Comparison of ENCODE assay signal across 8 mouse cellular contexts in the genomic region with DNA sequence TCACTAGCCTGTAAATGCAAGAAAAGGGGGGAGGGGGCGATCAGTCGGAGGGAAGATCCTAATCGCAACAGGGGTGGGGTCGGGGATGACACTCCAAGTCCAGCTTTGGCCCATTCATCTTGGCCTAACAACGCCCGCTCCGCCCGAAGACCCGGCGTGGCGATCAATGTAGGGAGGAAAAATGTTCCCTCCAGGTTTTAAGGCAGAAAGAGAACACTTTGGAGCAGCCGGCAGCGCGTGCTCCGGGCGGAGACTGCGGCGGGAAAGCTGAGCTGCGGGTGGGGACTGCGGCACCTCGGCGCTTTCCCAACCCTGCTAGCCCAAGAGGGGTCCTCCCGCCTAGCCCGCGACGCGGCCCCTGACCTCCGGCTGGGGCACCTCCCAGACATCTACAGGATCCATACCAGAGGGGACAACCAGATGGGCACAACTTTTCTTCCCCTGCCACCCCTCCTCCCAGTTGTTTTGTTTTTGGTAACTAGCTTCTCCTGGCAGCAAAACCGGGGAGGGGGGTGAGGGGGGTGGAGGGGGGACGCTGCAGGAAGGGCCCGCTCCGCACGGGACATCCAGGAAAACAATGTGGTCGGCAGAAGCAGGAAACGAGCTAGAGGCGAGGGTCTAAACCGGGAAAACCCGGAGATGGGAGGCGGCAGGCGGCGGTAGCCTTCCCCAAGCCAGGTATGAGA. TPM values are rescaled to one million over a fixed set of nuclear protein-coding genes. Genes with fewer than 3 reads are reported as not detected.
DNase-seq lines count a peak whose midpoint lies in the region; ATAC-seq and TF ChIP-seq lines count a peak whose summit lies in the region.

No protein-coding gene starts in this region.

- DNase-seq in ES-E14 (ENCODE audit: low read depth, low spot score): peak; percentile 30
- DNase-seq in adrenal gland, postnatal 36 days: peak; percentile 40 to 64
- peak; percentile 51 for DNase-seq in forebrain, embryonic 10.5 days (ENCODE audit: extremely low spot score, low spot score)
- DNase-seq in heart, postnatal 14 days: peak; percentile 48 to 54
- peak; percentile 22 for DNase-seq in layer of hippocampus, adult 9-11 months
- DNase-seq in lung, postnatal 0 days (ENCODE audit: low spot score): peak; percentile 67

- no peaks in the 10 kb centered on the region for H3K36me3 ChIP-seq in ES-E14 (ENCODE audit: control insufficient read depth, insufficient read depth, low read length, poor library complexity, severe bottlenecking)
- H3K36me3 ChIP-seq in forebrain, embryonic 10.5 days (replicated peaks): peaks cover 8% of the 10 kb centered on the region; the same call in 1 of the 2 replicates
- H3K36me3 ChIP-seq in lung, postnatal 0 days (ENCODE audit: insufficient read depth, low read length): no peaks in the 10 kb centered on the region
- no peaks in the 10 kb centered on the region for H3K36me3 ChIP-seq in small intestine, adult 2 months (ENCODE audit: control insufficient read depth, insufficient read depth, low read length)

- peak overlapping the region; percentile 89 for H3K4me2 ChIP-seq in lung, postnatal 0 days (replicated peaks; ENCODE audit: low read depth, low read length)

- peak overlapping the region; percentile 72 to 84 for H3K4me3 ChIP-seq in ES-E14 (ENCODE audit: insufficient read depth in 1 of 2, low read depth in 1 of 2, low read length in 2 of 2, poor library complexity in 1 of 2, severe bottlenecking in 1 of 2)
- peak overlapping the region; percentile 87 for H3K4me3 ChIP-seq in forebrain, embryonic 10.5 days
- H3K4me3 ChIP-seq in lung, postnatal 0 days (ENCODE audit: low read depth, low read length): peak overlapping the region; percentile 77
- peak overlapping the region; percentile 79 for H3K4me3 ChIP-seq in small intestine, adult 2 months (ENCODE audit: low read depth, low read length)

- no peak for TF ChIP-seq EP300 in lung, postnatal 0 days (IDR thresholded peaks at IDR 0.05)

- no peak for TF ChIP-seq POLR2A in small intestine, adult 2 months (IDR thresholded peaks at IDR 0.05; ENCODE audit: low read depth, low read length)

- peak overlapping the region; percentile 82 for H3K9ac ChIP-seq in ES-E14 (ENCODE audit: insufficient read depth, low read depth, low read length, poor library complexity, severe bottlenecking)
- peak overlapping the region; percentile 66 for H3K9ac ChIP-seq in lung, postnatal 0 days (replicated peaks; ENCODE audit: low read depth)

- WGBS in forebrain, embryonic 10.5 days: under 1% methylated on average over 41 of the region's 41 CpGs
- under 1% methylated on average over 40 of the region's 41 CpGs for WGBS in lung, postnatal 0 days
- under 1% methylated on average over 41 of the region's 41 CpGs for WGBS in small intestine, adult 2 months

- no peak for ATAC-seq in lung, postnatal 0 days
- no peak for ATAC-seq in erythroid progenitor cell, adult 5-6 weeks (replicated peaks; ENCODE audit: low FRiP score, poor library complexity, severe bottlenecking)

- no peak for TF ChIP-seq CTCF in lung, postnatal 0 days (IDR thresholded peaks at IDR 0.05)
- no peak for TF ChIP-seq CTCF in small intestine, adult 2 months (IDR thresholded peaks at IDR 0.05; ENCODE audit: extremely low read depth, insufficient read length, insufficient replicate concordance, low read depth, low read length)

- no peak overlapping the region for H3K27ac ChIP-seq in ES-E14 (ENCODE audit: insufficient read depth, low read depth, low read length, poor library complexity, severe bottlenecking)
- H3K27ac ChIP-seq in forebrain, embryonic 10.5 days: peak overlapping the region; percentile 95
- H3K27ac ChIP-seq in lung, postnatal 0 days (ENCODE audit: low read length): peak overlapping the region; percentile 94
- peak overlapping the region; percentile 70; the same call in 1 of the 2 replicates for H3K27ac ChIP-seq in small intestine, adult 2 months (ENCODE audit: insufficient read depth, low read depth, low read length)

- in situ Hi-C loops in ES-E14 (cut with MboI; ENCODE audit: low sequenced_read_pairs in 2 of 2, unreplicated experiment in 2 of 2): no loop called here

- no peaks in the 10 kb centered on the region for H3K9me3 ChIP-seq in ES-E14 (ENCODE audit: control insufficient read depth, insufficient read depth, low read depth, low read length)
- no peaks in the 10 kb centered on the region for H3K9me3 ChIP-seq in forebrain, embryonic 10.5 days
- H3K9me3 ChIP-seq in lung, postnatal 0 days (ENCODE audit: low read length): no peaks in the 10 kb centered on the region

- H3K27me3 ChIP-seq in forebrain, embryonic 10.5 days (ENCODE audit: poor library complexity, severe bottlenecking): no peaks in the 10 kb centered on the region
- no peaks in the 10 kb centered on the region for H3K27me3 ChIP-seq in lung, postnatal 0 days (replicated peaks; ENCODE audit: insufficient read depth, low read length)
- no peaks in the 10 kb centered on the region for H3K27me3 ChIP-seq in small intestine, adult 2 months (ENCODE audit: control insufficient read depth, insufficient read depth, low read length)

- peaks cover 7 to 17% of the 10 kb centered on the region in 2 experiments; a peak in 3 of 4 replicates for H3K4me1 ChIP-seq in ES-E14 (ENCODE audit: control insufficient read depth in 2 of 2, insufficient read depth in 2 of 2, low read length in 2 of 2, poor library complexity in 1 of 2)
- H3K4me1 ChIP-seq in forebrain, embryonic 10.5 days: peaks cover 74% of the 10 kb centered on the region
- H3K4me1 ChIP-seq in lung, postnatal 0 days (ENCODE audit: insufficient read depth, low read depth, low read length): peaks cover 28% of the 10 kb centered on the region
- peaks cover 2% of the 10 kb centered on the region for H3K4me1 ChIP-seq in small intestine, adult 2 months (ENCODE audit: control insufficient read depth, insufficient read depth, insufficient read length, low read length)

- intact Hi-C loops in heart, postnatal 14 days (cut with DNase I): loop anchor here (5.0 kb wide), 2 partner anchors 98 to 163 kb away; no protein-coding TSS in a partner anchor

TF ChIP-seq in ES-E14, 5 proteins besides CTCF, POLR2A, EP300 and RAD21:
- no peak for TF ChIP-seq ZNF384 (IDR thresholded peaks at IDR 0.05; ENCODE audit: low read depth, low read length)
- no peak for TF ChIP-seq HCFC1 (IDR thresholded peaks at IDR 0.05; ENCODE audit: borderline replicate concordance, insufficient read depth, low read length)
- TF ChIP-seq CHD2 (IDR thresholded peaks at IDR 0.05; ENCODE audit: low read depth, low read length): no peak
- no peak for TF ChIP-seq ZC3H11A (IDR thresholded peaks at IDR 0.05; ENCODE audit: borderline replicate concordance, low read depth, low read length)
- no peak for TF ChIP-seq MAFK (IDR thresholded peaks at IDR 0.05; ENCODE audit: insufficient read depth, low read depth, low read length)

RNA-seq across cellular contexts. Expression of a gene that starts 1.4 kb away (rescaled TPM):
- 26.4 and 38.6 TPM in 2 replicates for total RNA-seq in ES-E14 (2012; rRNA removed)
- total RNA-seq in adrenal gland, postnatal 36 days (2021): 10 to 100 TPM; 22.9 to 24.3 TPM
- 19.1 and 21.2 TPM in 2 replicates for polyA plus RNA-seq in forebrain, embryonic 10.5 days (2016; fragmentation: Nextera tagmentation; extraction: Ambion mirVana)
- 10 to 100 TPM; 25.0 to 29.4 TPM for total RNA-seq in heart, postnatal 14 days (2021)
- 9.5 and 10.1 TPM in 2 replicates for polyA plus RNA-seq in lung, postnatal 0 days (2015; fragmentation: Nextera tagmentation; extraction: Ambion mirVana)
- 2.8 and 5.6 TPM in 2 replicates for polyA plus RNA-seq in small intestine, adult 2 months (2012; rRNA removed)
- 20.1 and 31.4 TPM in 2 replicates for total RNA-seq in erythroid progenitor cell, adult 5-6 weeks (2015; ENCODE audit: low replicate concordance)
- 22.8 and 31.3 TPM in 2 replicates for total RNA-seq in erythroid progenitor cell, adult 5-6 weeks (2017; ENCODE audit: low replicate concordance)

RNA-seq across cellular contexts. Expression of a gene that starts 2.0 kb away (rescaled TPM):
- 3.5 and 5.8 TPM in 2 replicates for total RNA-seq in ES-E14 (2012; rRNA removed)
- 1 to 10 TPM; 1.1 to 1.3 TPM for total RNA-seq in adrenal gland, postnatal 36 days (2021)
- 5.3 and 5.7 TPM in 2 replicates for polyA plus RNA-seq in forebrain, embryonic 10.5 days (2016; fragmentation: Nextera tagmentation; extraction: Ambion mirVana)
- total RNA-seq in heart, postnatal 14 days (2021): under 1 TPM; 0.83 to 0.93 TPM
- polyA plus RNA-seq in lung, postnatal 0 days (2015; fragmentation: Nextera tagmentation; extraction: Ambion mirVana): 1.1 and 1.3 TPM in 2 replicates
- polyA plus RNA-seq in small intestine, adult 2 months (2012; rRNA removed): 0.08 and 0.14 TPM in 2 replicates
- 1.1 TPM in 1 of 2 replicates, not detected in the other for total RNA-seq in erythroid progenitor cell, adult 5-6 weeks (2015; ENCODE audit: low replicate concordance)
- total RNA-seq in erythroid progenitor cell, adult 5-6 weeks (2017; ENCODE audit: low replicate concordance): 1.3 TPM in 1 of 2 replicates, not detected in the other
